Mouse (Mus musculus): ENCODE data around the gene Tymp.

- TF ChIP-seq CTCF (IDR thresholded peaks at IDR 0.05; ENCODE audit: low read depth, low read length) (no peak), EP300 (IDR thresholded peaks at IDR 0.05; ENCODE audit: insufficient read depth, low read depth, low read length) (no peak), POLR2A (IDR thresholded peaks at IDR 0.05; ENCODE audit: insufficient read depth, low read length) (no peak)
Measured at GRCm38 (mm10) chr15:89352054-89352453, 24.8 kb downstream of the Tymp start.

Data from ES-Bruce4 (cell line).